Mouse (Mus musculus) lung, postnatal 0 days (tissue): Measurements from ENCODE around the gene BC035044.

ENCODE experiments used
- CTCF ChIP-seq: IDR thresholded peaks from 2 replicates; pipeline ENCODE4 v1.5.1; 2016; ENCODE audit warnings: antibody characterized with exemption, mild to moderate bottlenecking
- EP300 ChIP-seq: IDR thresholded peaks from 2 replicates; pipeline ENCODE4 v1.6.1; 2016; ENCODE audit warnings: antibody characterized with exemption, mild to moderate bottlenecking, control low read depth

DNA sequence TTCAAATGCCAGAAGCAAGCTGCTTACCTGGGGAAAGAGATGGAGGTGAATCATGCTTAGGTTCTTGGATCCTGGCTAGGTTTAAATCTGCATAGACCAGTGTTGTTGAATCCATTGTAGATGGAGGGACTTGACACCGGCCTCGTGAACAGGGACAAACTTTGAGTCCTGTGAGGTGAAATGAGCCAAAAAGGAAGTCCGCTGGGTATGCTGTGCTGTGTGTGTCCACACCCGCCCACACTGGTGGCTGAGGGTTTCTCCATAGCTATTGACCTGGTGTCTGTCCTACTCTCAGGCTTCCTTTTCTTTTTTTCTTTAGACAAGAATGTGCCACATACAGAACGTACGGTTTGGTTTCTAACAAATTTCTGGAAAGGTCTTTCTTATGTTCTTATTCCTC is 64.8 kb downstream of the BC035044 start, which contains the start of the genes Gm44511 and Klrb1b:
- TF ChIP-seq CTCF (no peak), EP300 (no peak)
